Mouse (Mus musculus) midbrain, embryonic 10.5 days (tissue): ENCODE data around the gene BC029722. TPM values are rescaled to one million over a fixed set of nuclear protein-coding genes. Genes with fewer than 3 reads are reported as not detected.

Source experiments
- DNase-seq: peaks from one replicate; pipeline ENCODE4 v3.0.0-alpha.2; 2017; ENCODE audit warnings: low spot score
- H3K27ac ChIP-seq: fragments of 300-500 bp; sonication (generic); replicated peaks from 2 replicates; pipeline ENCODE4 v1.5.1; 2016; ENCODE audit warnings: mild to moderate bottlenecking
- H3K27me3 ChIP-seq: fragments of 300-500 bp; sonication (generic); 2 replicates; pipeline ENCODE4 v1.6.1; 2016; ENCODE audit warnings: low read depth, mild to moderate bottlenecking; ENCODE audit not compliant: poor library complexity, severe bottlenecking
- H3K36me3 ChIP-seq: fragments of 300-500 bp; sonication (generic); 2 replicates; pipeline ENCODE4 v1.6.1; 2016; ENCODE audit warnings: mild to moderate bottlenecking, moderate library complexity
- H3K4me1 ChIP-seq: fragments of 300-500 bp; sonication (generic); 2 replicates; pipeline ENCODE4 v1.6.1; 2016
- H3K4me3 ChIP-seq: fragments of 300-500 bp; sonication (generic); 2 replicates; pipeline ENCODE4 v1.5.1; 2016; ENCODE audit warnings: mild to moderate bottlenecking, moderate library complexity
- H3K9me3 ChIP-seq: fragments of 300-500 bp; sonication (generic); replicated peaks from 2 replicates; pipeline ENCODE4 v1.6.1; 2016; ENCODE audit warnings: mild to moderate bottlenecking
- WGBS: fragments of 180-500 bp; shearing (Covaris S2); methylation state at CpG from one replicate; pipeline ENCODE4 v1.1.7; 2016; 5-methylcytosine and 5-hydroxymethylcytosine counted together
- polyA plus RNA-seq: library from polyadenylated mRNA; unstranded; fragments of >200 nt; fragmentation: Nextera tagmentation; extraction: Ambion mirVana; gene quantifications from 2 replicates; pipeline ENCODE4 v1.2.1, GENCODE M21; 2016

Gene BC029722
- polyA plus RNA-seq, 1 experiment from 2014 or later, result 6.8 TPM

GRCm38 (mm10) chr2:155787949-155788931 is 31.0 kb downstream of the BC029722 start:
- Histone ChIP-seq H3K4me3 (no peak overlapping the region), H3K27me3 (no peaks in the 10 kb centered on the region), H3K36me3 (no peaks in the 10 kb centered on the region), H3K27ac (no peak overlapping the region), H3K9me3 (no peaks in the 10 kb centered on the region), H3K4me1 (peaks cover 6% of the 10 kb centered on the region)
- no peak for DNase-seq
- WGBS, result 82% methylated on average over 18 of the region's 18 CpGs

- Histone ChIP-seq H3K4me1 (no peaks in the 10 kb centered on the region), H3K27ac (no peak overlapping the region), H3K4me3 (no peak overlapping the region), H3K9me3 (no peaks in the 10 kb centered on the region), H3K27me3 (no peaks in the 10 kb centered on the region), H3K36me3 (no peaks in the 10 kb centered on the region)
- DNase-seq, result no peak
- 78% methylated on average over 5 of the region's 5 CpGs for WGBS
Observed at GRCm38 (mm10) chr2:155786905-155787304, 32.3 kb downstream of the BC029722 start.

GRCm38 (mm10) chr2:155784534-155784933 is 34.7 kb downstream of the BC029722 start:
- Histone ChIP-seq H3K36me3 (no peaks in the 10 kb centered on the region), H3K4me3 (no peak overlapping the region), H3K27me3 (no peaks in the 10 kb centered on the region), H3K27ac (no peak overlapping the region), H3K4me1 (no peaks in the 10 kb centered on the region), H3K9me3 (no peaks in the 10 kb centered on the region)
- WGBS, result 83% methylated on average over 6 of the region's 6 CpGs
- no peak for DNase-seq

GRCm38 (mm10) chr2:155779506-155779905 is 39.7 kb downstream of the BC029722 start:
- DNase-seq, result no peak

GRCm38 (mm10) chr2:155779066-155779465 is 40.2 kb downstream of the BC029722 start:
- H3K4me3 ChIP-seq, result no peak overlapping the region
- no peak overlapping the region for H3K27ac ChIP-seq
- peaks cover 17% of the 10 kb centered on the region for H3K4me1 ChIP-seq
- 75% methylated on average over 7 of the region's 7 CpGs for WGBS
- H3K36me3 ChIP-seq, result no peaks in the 10 kb centered on the region
- H3K9me3 ChIP-seq, result no peaks in the 10 kb centered on the region
- peaks cover 30% of the 10 kb centered on the region for H3K27me3 ChIP-seq
- no peak for DNase-seq

More at GRCm38 (mm10) chr2:155779506-155779905, 39.7 kb downstream of the BC029722 start:
- H3K36me3 ChIP-seq, result no peaks in the 10 kb centered on the region
- no peaks in the 10 kb centered on the region for H3K9me3 ChIP-seq
- peaks cover 17% of the 10 kb centered on the region for H3K4me1 ChIP-seq
- H3K27ac ChIP-seq, result no peak overlapping the region
- peaks cover 25% of the 10 kb centered on the region for H3K27me3 ChIP-seq
- no peak overlapping the region for H3K4me3 ChIP-seq
- WGBS, result 88% methylated on average over 3 of the region's 3 CpGs

- WGBS, result 77% methylated on average over 6 of the region's 6 CpGs
- H3K27me3 ChIP-seq, result peaks cover 40% of the 10 kb centered on the region
- H3K9me3 ChIP-seq, result no peaks in the 10 kb centered on the region
- H3K4me1 ChIP-seq, result peaks cover 17% of the 10 kb centered on the region
- DNase-seq, result no peak
- no peak overlapping the region for H3K4me3 ChIP-seq
- H3K36me3 ChIP-seq, result no peaks in the 10 kb centered on the region
- H3K27ac ChIP-seq, result no peak overlapping the region
Observed at GRCm38 (mm10) chr2:155778004-155778403, 41.2 kb downstream of the BC029722 start.

GRCm38 (mm10) chr2:155777688-155777985 is 41.6 kb downstream of the BC029722 start:
- peaks cover 43% of the 10 kb centered on the region for H3K27me3 ChIP-seq
- no peaks in the 10 kb centered on the region for H3K9me3 ChIP-seq
- DNase-seq, result no peak
- no peak overlapping the region for H3K4me3 ChIP-seq
- 82% methylated on average over 4 of the region's 4 CpGs for WGBS
- H3K36me3 ChIP-seq, result no peaks in the 10 kb centered on the region
- no peak overlapping the region for H3K27ac ChIP-seq
- peaks cover 17% of the 10 kb centered on the region for H3K4me1 ChIP-seq

- no peak for DNase-seq
- Histone ChIP-seq H3K27ac (no peak overlapping the region), H3K36me3 (no peaks in the 10 kb centered on the region), H3K4me1 (peaks cover 17% of the 10 kb centered on the region), H3K4me3 (no peak overlapping the region), H3K27me3 (peaks cover 43% of the 10 kb centered on the region), H3K9me3 (no peaks in the 10 kb centered on the region)
- WGBS, result 75% methylated on average over 10 of the region's 10 CpGs
Observed at GRCm38 (mm10) chr2:155776824-155777687, 42.2 kb downstream of the BC029722 start.

GRCm38 (mm10) chr2:155775685-155776263 is 43.5 kb downstream of the BC029722 start:
- DNase-seq, result peak; percentile 75
- Histone ChIP-seq H3K27me3 (peaks cover 43% of the 10 kb centered on the region), H3K36me3 (no peaks in the 10 kb centered on the region), H3K27ac (peak overlapping the region; percentile 64), H3K4me1 (peaks cover 17% of the 10 kb centered on the region), H3K4me3 (peak overlapping the region; percentile 65), H3K9me3 (no peaks in the 10 kb centered on the region)
- 1% methylated on average over 44 of the region's 44 CpGs for WGBS

GRCm38 (mm10) chr2:155774927-155775684 is 44.1 kb downstream of the BC029722 start, which contains the start of gene Mmp24:
TSS of gene Mmp24 (plus strand) at chr2:155775342.
- DNase-seq, result no peak
- H3K36me3 ChIP-seq, result no peaks in the 10 kb centered on the region
- no peaks in the 10 kb centered on the region for H3K9me3 ChIP-seq
- 20% methylated on average over 92 of the region's 100 CpGs for WGBS
- H3K4me1 ChIP-seq, result peaks cover 17% of the 10 kb centered on the region
- peak within 1 kb of the TSS; percentile 65 for H3K4me3 ChIP-seq
- H3K27ac ChIP-seq, result peak within 1 kb of the TSS; percentile 64
- H3K27me3 ChIP-seq, result peaks cover 43% of the 10 kb centered on the region

GRCm38 (mm10) chr2:155774261-155774926 is 44.8 kb downstream of the BC029722 start:
- H3K27me3 ChIP-seq, result peaks cover 43% of the 10 kb centered on the region
- H3K27ac ChIP-seq, result no peak overlapping the region
- no peaks in the 10 kb centered on the region for H3K36me3 ChIP-seq
- H3K4me3 ChIP-seq, result peak overlapping the region; percentile 65
- DNase-seq, result no peak
- H3K9me3 ChIP-seq, result no peaks in the 10 kb centered on the region
- peaks cover 17% of the 10 kb centered on the region for H3K4me1 ChIP-seq
- WGBS, result 62% methylated on average over 11 of the region's 11 CpGs
